Mouse (Mus musculus): ENCODE data around the gene Gm29133. TPM values are rescaled to one million over a fixed set of nuclear protein-coding genes. Genes with fewer than 3 reads are reported as not detected.
A peak's percentile ranks its signal among the peaks of the same experiment; 100 is the strongest.

The Gm29133 gene
- polyA plus RNA-seq, 1 experiment from 2014 or later: not detected

DNA sequence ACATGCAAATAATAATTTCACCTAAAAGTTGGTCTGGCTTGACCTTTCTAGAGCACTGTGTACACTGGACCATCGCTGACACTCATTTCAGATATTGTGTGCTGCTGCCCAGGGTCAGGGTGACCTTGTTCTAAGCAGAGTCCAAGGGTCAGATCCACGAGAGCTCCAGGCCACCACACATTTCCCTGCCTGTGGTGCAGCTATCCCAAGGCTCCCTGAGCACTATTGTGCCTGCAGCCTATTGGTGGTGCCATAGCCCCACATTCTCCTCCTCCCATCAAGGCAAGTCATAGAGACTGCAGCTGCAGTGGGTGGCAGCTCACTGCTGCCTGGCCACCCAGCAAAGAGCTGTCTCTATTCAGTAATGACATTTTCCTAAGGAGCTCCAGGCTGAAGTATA is 2.7 kb upstream of the Gm29133 start:
- peak; percentile 30; the same call in 1 of the 2 replicates for ATAC-seq (replicated peaks; ENCODE audit: low FRiP score)
- 66% methylated on average over 2 of the region's 2 CpGs for WGBS
- DNase-seq (ENCODE audit: low spot score): no peak
- Histone ChIP-seq H3K27me3 (ENCODE audit: control insufficient read depth, insufficient read depth, low read length) (no peaks in the 10 kb centered on the region), H3K36me3 (ENCODE audit: control insufficient read depth, insufficient read depth, low read length) (no peaks in the 10 kb centered on the region), H3K9ac (ENCODE audit: low read length) (no peak overlapping the region), H3K4me1 (replicated peaks; ENCODE audit: control insufficient read depth, insufficient read depth, low read length) (no peaks in the 10 kb centered on the region), H3K27ac (ENCODE audit: low read depth, low read length) (no peak overlapping the region), H3K4me3 (ENCODE audit: low read depth, low read length) (no peak overlapping the region), H3K4me2 (ENCODE audit: low read depth, low read length, severe bottlenecking) (no peak overlapping the region), H3K9me3 (ENCODE audit: control insufficient read depth, low read length) (no peaks in the 10 kb centered on the region)

- no peaks in the 10 kb centered on the region for H3K4me1 ChIP-seq (replicated peaks; ENCODE audit: control insufficient read depth, insufficient read depth, low read length)
- no peaks in the 10 kb centered on the region for H3K36me3 ChIP-seq (ENCODE audit: control insufficient read depth, insufficient read depth, low read length)
- DNase-seq (ENCODE audit: low spot score): no peak
- H3K9me3 ChIP-seq (ENCODE audit: control insufficient read depth, low read length): no peaks in the 10 kb centered on the region
- no peak overlapping the region for H3K4me2 ChIP-seq (ENCODE audit: low read depth, low read length, severe bottlenecking)
- no peaks in the 10 kb centered on the region for H3K27me3 ChIP-seq (ENCODE audit: control insufficient read depth, insufficient read depth, low read length)
- no peak overlapping the region for H3K27ac ChIP-seq (ENCODE audit: low read depth, low read length)
- no peak overlapping the region for H3K9ac ChIP-seq (ENCODE audit: low read length)
- H3K4me3 ChIP-seq (ENCODE audit: low read depth, low read length): no peak overlapping the region
- 65% methylated on average over 2 of the region's 2 CpGs for WGBS
- no peak for ATAC-seq (replicated peaks; ENCODE audit: low FRiP score)
These were observed 15.4 kb downstream of the Gm29133 start for GRCm38 (mm10) chr3:75763351-75763750.

DNA sequence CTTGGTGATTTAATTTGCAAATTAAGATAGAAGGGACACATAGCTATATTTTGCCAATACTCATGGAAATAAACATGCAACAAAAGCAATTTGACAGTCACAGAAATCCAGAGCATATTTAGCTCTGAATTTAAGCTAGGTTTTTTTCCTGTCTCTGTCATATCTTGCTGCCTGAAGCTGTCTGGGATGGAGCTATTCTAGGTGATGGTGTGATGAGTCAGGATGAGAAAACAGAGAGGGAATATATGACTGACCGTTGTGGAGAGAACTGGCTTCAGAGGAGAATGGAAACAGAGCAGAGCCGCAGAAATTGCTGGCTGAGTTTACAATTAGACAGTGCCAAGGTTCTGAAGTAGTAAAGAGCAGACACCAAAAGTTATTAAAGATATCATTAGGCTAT is 26.3 kb downstream of the Gm29133 start:
- no peaks in the 10 kb centered on the region for H3K4me1 ChIP-seq (replicated peaks; ENCODE audit: control insufficient read depth, insufficient read depth, low read length)
- no peak overlapping the region for H3K4me3 ChIP-seq (ENCODE audit: low read depth, low read length)
- no peak for ATAC-seq (replicated peaks; ENCODE audit: low FRiP score)
- no peaks in the 10 kb centered on the region for H3K27me3 ChIP-seq (ENCODE audit: control insufficient read depth, insufficient read depth, low read length)
- H3K36me3 ChIP-seq (ENCODE audit: control insufficient read depth, insufficient read depth, low read length): no peaks in the 10 kb centered on the region
- no peak overlapping the region for H3K27ac ChIP-seq (ENCODE audit: low read depth, low read length)
- WGBS: 89% methylated on average over 2 of the region's 2 CpGs
- DNase-seq (ENCODE audit: low spot score): no peak
- no peaks in the 10 kb centered on the region for H3K9me3 ChIP-seq (ENCODE audit: control insufficient read depth, low read length)
- H3K4me2 ChIP-seq (ENCODE audit: low read depth, low read length, severe bottlenecking): no peak overlapping the region
- H3K9ac ChIP-seq (ENCODE audit: low read length): no peak overlapping the region

- no peaks in the 10 kb centered on the region for H3K4me1 ChIP-seq (replicated peaks; ENCODE audit: control insufficient read depth, insufficient read depth, low read length)
- no peak for DNase-seq (ENCODE audit: low spot score)
- no peaks in the 10 kb centered on the region for H3K9me3 ChIP-seq (ENCODE audit: control insufficient read depth, low read length)
- no peak overlapping the region for H3K27ac ChIP-seq (ENCODE audit: low read depth, low read length)
- no peaks in the 10 kb centered on the region for H3K27me3 ChIP-seq (ENCODE audit: control insufficient read depth, insufficient read depth, low read length)
- H3K4me2 ChIP-seq (ENCODE audit: low read depth, low read length, severe bottlenecking): no peak overlapping the region
- no peak overlapping the region for H3K9ac ChIP-seq (ENCODE audit: low read length)
- ATAC-seq (replicated peaks; ENCODE audit: low FRiP score): no peak
- no peak overlapping the region for H3K4me3 ChIP-seq (ENCODE audit: low read depth, low read length)
- H3K36me3 ChIP-seq (ENCODE audit: control insufficient read depth, insufficient read depth, low read length): no peaks in the 10 kb centered on the region
These were observed 60.0 kb downstream of the Gm29133 start for GRCm38 (mm10) chr3:75808001-75808400.

GRCm38 (mm10) chr3:75823934-75824333 is 75.9 kb downstream of the Gm29133 start:
- WGBS: 94% methylated on average over 1 of the region's 1 CpGs
- no peak overlapping the region for H3K4me3 ChIP-seq (ENCODE audit: low read depth, low read length)
- no peak overlapping the region for H3K9ac ChIP-seq (ENCODE audit: low read length)
- no peaks in the 10 kb centered on the region for H3K36me3 ChIP-seq (ENCODE audit: control insufficient read depth, insufficient read depth, low read length)
- ATAC-seq (replicated peaks; ENCODE audit: low FRiP score): no peak
- H3K27me3 ChIP-seq (ENCODE audit: control insufficient read depth, insufficient read depth, low read length): no peaks in the 10 kb centered on the region
- H3K4me2 ChIP-seq (ENCODE audit: low read depth, low read length, severe bottlenecking): no peak overlapping the region
- H3K4me1 ChIP-seq (replicated peaks; ENCODE audit: control insufficient read depth, insufficient read depth, low read length): no peaks in the 10 kb centered on the region
- no peak for DNase-seq (ENCODE audit: low spot score)
- no peaks in the 10 kb centered on the region for H3K9me3 ChIP-seq (ENCODE audit: control insufficient read depth, low read length)
- H3K27ac ChIP-seq (ENCODE audit: low read depth, low read length): no peak overlapping the region

DNA sequence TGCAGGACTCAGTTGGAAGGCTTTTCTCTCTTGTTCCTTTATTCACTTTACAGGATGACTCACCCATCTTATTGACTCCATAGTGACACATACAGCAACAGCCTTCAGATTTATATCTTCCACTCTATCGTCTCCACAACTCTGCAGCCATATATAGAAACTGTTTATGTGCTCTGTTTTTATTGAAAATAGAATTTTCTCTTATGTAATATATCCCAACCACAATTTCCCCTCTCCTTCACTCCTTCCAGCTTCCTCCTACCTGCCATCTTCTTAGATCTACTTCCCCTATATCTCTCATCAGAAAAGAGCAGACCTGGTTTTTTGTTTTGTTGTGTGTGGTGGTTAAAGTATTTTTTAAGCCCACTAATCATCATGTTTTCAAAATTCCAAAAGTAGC is 76.5 kb downstream of the Gm29133 start:
- Histone ChIP-seq H3K27ac (ENCODE audit: low read depth, low read length) (no peak overlapping the region), H3K4me1 (replicated peaks; ENCODE audit: control insufficient read depth, insufficient read depth, low read length) (no peaks in the 10 kb centered on the region), H3K4me2 (ENCODE audit: low read depth, low read length, severe bottlenecking) (no peak overlapping the region), H3K9ac (ENCODE audit: low read length) (no peak overlapping the region), H3K9me3 (ENCODE audit: control insufficient read depth, low read length) (no peaks in the 10 kb centered on the region), H3K27me3 (ENCODE audit: control insufficient read depth, insufficient read depth, low read length) (no peaks in the 10 kb centered on the region), H3K4me3 (ENCODE audit: low read depth, low read length) (no peak overlapping the region), H3K36me3 (ENCODE audit: control insufficient read depth, insufficient read depth, low read length) (no peaks in the 10 kb centered on the region)
- 81% methylated on average over 1 of the region's 1 CpGs for WGBS
- ATAC-seq (replicated peaks; ENCODE audit: low FRiP score) (no peak), DNase-seq (ENCODE audit: low spot score) (no peak)

GRCm38 (mm10) chr3:75834827-75835226 is 86.8 kb downstream of the Gm29133 start:
- H3K9me3 ChIP-seq (ENCODE audit: control insufficient read depth, low read length): no peaks in the 10 kb centered on the region
- no peak overlapping the region for H3K27ac ChIP-seq (ENCODE audit: low read depth, low read length)
- WGBS: 96% methylated on average over 2 of the region's 2 CpGs
- DNase-seq (ENCODE audit: low spot score) (no peak), ATAC-seq (replicated peaks; ENCODE audit: low FRiP score) (no peak)
- H3K36me3 ChIP-seq (ENCODE audit: control insufficient read depth, insufficient read depth, low read length): no peaks in the 10 kb centered on the region
- no peaks in the 10 kb centered on the region for H3K27me3 ChIP-seq (ENCODE audit: control insufficient read depth, insufficient read depth, low read length)
- no peaks in the 10 kb centered on the region for H3K4me1 ChIP-seq (replicated peaks; ENCODE audit: control insufficient read depth, insufficient read depth, low read length)
- no peak overlapping the region for H3K4me3 ChIP-seq (ENCODE audit: low read depth, low read length)
- H3K9ac ChIP-seq (ENCODE audit: low read length): no peak overlapping the region
- no peak overlapping the region for H3K4me2 ChIP-seq (ENCODE audit: low read depth, low read length, severe bottlenecking)

DNA sequence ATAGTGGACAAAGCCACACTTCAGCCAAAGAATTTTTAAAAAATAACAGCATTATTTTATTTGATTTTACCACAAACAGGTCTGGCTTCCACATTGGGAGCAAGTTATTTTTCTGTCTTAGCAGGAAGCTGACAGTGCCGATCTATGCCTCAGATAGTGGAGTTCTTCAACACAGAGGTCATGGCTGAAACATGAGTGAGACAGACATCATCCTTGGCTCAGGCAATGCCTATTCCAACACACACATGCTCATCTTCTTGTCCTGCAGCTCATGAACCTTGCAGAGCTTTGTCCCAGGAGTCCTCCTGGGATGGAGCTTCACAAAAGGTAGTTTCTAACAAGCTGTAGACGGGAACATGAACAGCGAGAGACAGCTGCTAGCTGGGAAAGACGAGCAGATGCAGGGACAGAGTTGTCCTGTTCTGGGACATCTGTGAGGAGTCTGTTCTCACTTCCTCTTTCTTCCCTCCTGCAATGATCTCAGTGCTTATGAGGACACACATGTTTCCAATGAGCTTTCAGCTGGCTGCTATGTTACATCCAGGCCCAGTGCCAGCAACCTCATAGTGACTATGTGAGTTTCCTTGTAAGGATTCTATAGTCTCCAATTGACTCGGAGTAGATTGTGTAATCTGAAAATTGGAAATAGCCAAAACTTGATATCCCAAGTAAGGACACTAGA is 87.4 kb downstream of the Gm29133 start:
- no peak overlapping the region for H3K4me3 ChIP-seq (ENCODE audit: low read depth, low read length)
- no peaks in the 10 kb centered on the region for H3K27me3 ChIP-seq (ENCODE audit: control insufficient read depth, insufficient read depth, low read length)
- H3K9ac ChIP-seq (ENCODE audit: low read length): no peak overlapping the region
- H3K4me1 ChIP-seq (replicated peaks; ENCODE audit: control insufficient read depth, insufficient read depth, low read length): no peaks in the 10 kb centered on the region
- no peak overlapping the region for H3K27ac ChIP-seq (ENCODE audit: low read depth, low read length)
- no peaks in the 10 kb centered on the region for H3K36me3 ChIP-seq (ENCODE audit: control insufficient read depth, insufficient read depth, low read length)
- ATAC-seq (replicated peaks; ENCODE audit: low FRiP score) (no peak), DNase-seq (ENCODE audit: low spot score) (no peak)
- no peaks in the 10 kb centered on the region for H3K9me3 ChIP-seq (ENCODE audit: control insufficient read depth, low read length)
- WGBS: 85% methylated on average over 5 of the region's 5 CpGs
- no peak overlapping the region for H3K4me2 ChIP-seq (ENCODE audit: low read depth, low read length, severe bottlenecking)
